Mouse (Mus musculus) testis, adult 2 months (tissue): ENCODE measurements around the gene Zfp414. TPM values are rescaled to one million over a fixed set of nuclear protein-coding genes. Genes with fewer than 3 reads are reported as not detected.

ENCODE experiments used
- H3K27ac ChIP-seq: fragments of 200-500 bp; 2 replicates; pipeline ENCODE4 v1.5.1; 2012; ENCODE audit warnings: low read depth, low read length; ENCODE audit not compliant: control insufficient read depth, insufficient read depth
- H3K27me3 ChIP-seq: fragments of 200-500 bp; 2 replicates; pipeline ENCODE4 v1.6.1; 2012; ENCODE audit warnings: mild to moderate bottlenecking, low read length, moderate library complexity; ENCODE audit not compliant: control insufficient read depth, insufficient read depth
- H3K36me3 ChIP-seq: fragments of 200-500 bp; 2 replicates; pipeline ENCODE4 v1.6.1; 2012; ENCODE audit warnings: mild to moderate bottlenecking, low read length; ENCODE audit not compliant: control insufficient read depth, insufficient read depth
- H3K4me1 ChIP-seq: fragments of 200-500 bp; 2 replicates; pipeline ENCODE4 v1.6.1; 2012; ENCODE audit warnings: low read length; ENCODE audit not compliant: control insufficient read depth, insufficient read depth
- H3K4me3 ChIP-seq: fragments of 200-500 bp; 2 replicates; pipeline ENCODE4 v1.5.1; 2012; ENCODE audit warnings: low read depth, mild to moderate bottlenecking, low read length, moderate library complexity, mixed read lengths; ENCODE audit not compliant: control insufficient read depth
- CTCF ChIP-seq: fragments of 200-500 bp; IDR thresholded peaks from 2 replicates; pipeline ENCODE4 v1.5.1; 2012; ENCODE audit warnings: low read depth, mild to moderate bottlenecking, inconsistent platforms, low read length, moderate library complexity; ENCODE audit not compliant: control insufficient read depth, insufficient read depth, insufficient replicate concordance
- POLR2A ChIP-seq: fragments of 200-500 bp; IDR thresholded peaks from 2 replicates; pipeline ENCODE4 v1.6.1; 2012; ENCODE audit warnings: low read depth, mild to moderate bottlenecking, inconsistent platforms, low read length, moderate library complexity; ENCODE audit not compliant: control insufficient read depth
- polyA plus RNA-seq: library from polyadenylated mRNA; depleted of rRNA; stranded (reverse); fragments of >200 nt; gene quantifications from 2 replicates; pipeline ENCODE4 v1.2.3, GENCODE M21; 2012; rRNA removed

Zfp414 gene
- polyA plus RNA-seq, 1 experiment: 33.9 TPM

GRCm38 (mm10) chr17:33666813-33667212, 37.9 kb downstream of the Zfp414 start:
- TF ChIP-seq POLR2A: no peak
- Histone ChIP-seq H3K4me3 (no peak overlapping the region), H3K36me3 (peaks cover 3% of the 10 kb centered on the region; the same call in 1 of the 2 replicates), H3K27me3 (no peaks in the 10 kb centered on the region), H3K4me1 (no peaks in the 10 kb centered on the region), H3K27ac (no peak overlapping the region)

GRCm38 (mm10) chr17:33669681-33670080, 40.8 kb downstream of the Zfp414 start:
- Histone ChIP-seq H3K27ac (no peak overlapping the region), H3K4me1 (no peaks in the 10 kb centered on the region), H3K4me3 (no peak overlapping the region), H3K36me3 (peaks cover 2% of the 10 kb centered on the region; the same call in 1 of the 2 replicates), H3K27me3 (no peaks in the 10 kb centered on the region)
- no peak for TF ChIP-seq POLR2A
- no peak for TF ChIP-seq CTCF

- Histone ChIP-seq H3K27me3 (no peaks in the 10 kb centered on the region), H3K4me3 (no peak overlapping the region), H3K36me3 (no peaks in the 10 kb centered on the region; the same call in 1 of the 2 replicates), H3K4me1 (no peaks in the 10 kb centered on the region; the same call in 1 of the 2 replicates), H3K27ac (no peak overlapping the region)
- TF ChIP-seq CTCF (no peak), POLR2A (no peak)
Observed at GRCm38 (mm10) chr17:33673837-33674236, 44.9 kb downstream of the Zfp414 start.

- Histone ChIP-seq H3K27ac (no peak overlapping the region), H3K4me1 (no peaks in the 10 kb centered on the region; the same call in 1 of the 2 replicates), H3K27me3 (no peaks in the 10 kb centered on the region), H3K36me3 (no peaks in the 10 kb centered on the region; the same call in 1 of the 2 replicates), H3K4me3 (no peak overlapping the region)
- TF ChIP-seq CTCF (no peak), POLR2A (no peak)
Observed at GRCm38 (mm10) chr17:33675452-33675851, 46.6 kb downstream of the Zfp414 start.

DNA sequence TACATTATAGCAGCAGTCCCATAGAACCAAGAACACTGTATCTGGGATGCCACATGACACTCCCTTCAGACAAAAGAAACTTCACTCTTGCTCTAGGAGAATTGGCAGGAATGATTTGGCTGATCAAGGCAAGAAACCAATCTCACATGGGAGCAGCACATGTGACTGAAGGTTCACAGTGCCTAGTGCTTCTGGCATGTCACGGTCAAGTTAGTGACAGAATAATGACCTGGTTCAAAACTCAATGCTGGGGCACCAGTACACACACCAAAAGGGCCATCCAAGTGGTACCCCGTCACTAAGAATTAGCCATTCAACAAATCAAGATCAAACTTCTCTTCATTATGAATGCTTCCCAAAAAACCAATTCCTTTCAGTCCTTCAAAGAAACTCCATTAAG, 47.2 kb downstream of the Zfp414 start:
- Histone ChIP-seq H3K36me3 (no peaks in the 10 kb centered on the region; the same call in 1 of the 2 replicates), H3K27ac (no peak overlapping the region), H3K4me1 (no peaks in the 10 kb centered on the region; the same call in 1 of the 2 replicates), H3K4me3 (no peak overlapping the region), H3K27me3 (no peaks in the 10 kb centered on the region)
- no peak for TF ChIP-seq POLR2A
- TF ChIP-seq CTCF: no peak

- Histone ChIP-seq H3K27me3 (no peaks in the 10 kb centered on the region), H3K4me3 (no peak overlapping the region), H3K27ac (no peak overlapping the region), H3K36me3 (no peaks in the 10 kb centered on the region; the same call in 1 of the 2 replicates), H3K4me1 (no peaks in the 10 kb centered on the region; the same call in 1 of the 2 replicates)
- TF ChIP-seq CTCF (no peak), POLR2A (no peak)
Observed at GRCm38 (mm10) chr17:33678771-33679170, 49.9 kb downstream of the Zfp414 start.

Other genes starting within 250 kb of the Zfp414 start
- gene Zfp101, start 234.4 kb upstream of the Zfp414 start, polyA plus RNA-seq: 0.37 and 0.77 TPM in 2 replicates
- 471 and 507 TPM in 2 replicates for gene Actl9, start 196.2 kb upstream of the Zfp414 start, polyA plus RNA-seq
- 7.4 and 7.9 TPM in 2 replicates for gene Adamts10, start 104.9 kb upstream of the Zfp414 start, polyA plus RNA-seq
- 0.27 and 0.46 TPM in 2 replicates for gene Myo1f, start 73.4 kb upstream of the Zfp414 start, polyA plus RNA-seq
- gene Pram1, start 9.0 kb downstream of the Zfp414 start, polyA plus RNA-seq: 0.25 and 0.33 TPM in 2 replicates
- 75.6 and 92.2 TPM in 2 replicates for gene Hnrnpm, start 57.8 kb downstream of the Zfp414 start, polyA plus RNA-seq
- 92.4 and 96.3 TPM in 2 replicates for gene March2, start 89.6 kb downstream of the Zfp414 start, polyA plus RNA-seq
- gene Rab11b, start 131.4 kb downstream of the Zfp414 start, polyA plus RNA-seq: 184 and 196 TPM in 2 replicates
- gene Angptl4, start 152.7 kb downstream of the Zfp414 start, polyA plus RNA-seq: 3.3 and 4.3 TPM in 2 replicates
- gene Kank3, start 181.4 kb downstream of the Zfp414 start, polyA plus RNA-seq: 146 and 156 TPM in 2 replicates
- 716 and 819 TPM in 2 replicates for gene Rps28, start 195.5 kb downstream of the Zfp414 start, polyA plus RNA-seq
- gene Ndufa7, start 195.5 kb downstream of the Zfp414 start, polyA plus RNA-seq: 601 and 663 TPM in 2 replicates
- gene Cd320, start 214.0 kb downstream of the Zfp414 start, polyA plus RNA-seq: 264 and 291 TPM in 2 replicates
- not detected in 2 replicates for gene Gm7029, start 244.7 kb downstream of the Zfp414 start, polyA plus RNA-seq